Mouse (Mus musculus): Measurements from ENCODE around the gene Pla2g5. TPM values are rescaled to one million over a fixed set of nuclear protein-coding genes. Genes with fewer than 3 reads are reported as not detected.

The Pla2g5 gene
- total RNA-seq, 1 experiment from 2014 or later = not detected

- no peak for ATAC-seq (replicated peaks in 1 of 2; ENCODE audit: insufficient read depth in 1 of 2, low FRiP score in 2 of 2, low TSS enrichment in 1 of 2, low read depth in 1 of 2, poor library complexity in 2 of 2, severe bottlenecking in 2 of 2)
Measured at GRCm38 (mm10) chr4:138817736-138818135, 45.5 kb downstream of the Pla2g5 start.

GRCm38 (mm10) chr4:138816166-138816565 lies 47.1 kb downstream of the Pla2g5 start:
- no peak for ATAC-seq (replicated peaks in 1 of 2; ENCODE audit: insufficient read depth in 1 of 2, low FRiP score in 2 of 2, low TSS enrichment in 1 of 2, low read depth in 1 of 2, poor library complexity in 2 of 2, severe bottlenecking in 2 of 2)

DNA sequence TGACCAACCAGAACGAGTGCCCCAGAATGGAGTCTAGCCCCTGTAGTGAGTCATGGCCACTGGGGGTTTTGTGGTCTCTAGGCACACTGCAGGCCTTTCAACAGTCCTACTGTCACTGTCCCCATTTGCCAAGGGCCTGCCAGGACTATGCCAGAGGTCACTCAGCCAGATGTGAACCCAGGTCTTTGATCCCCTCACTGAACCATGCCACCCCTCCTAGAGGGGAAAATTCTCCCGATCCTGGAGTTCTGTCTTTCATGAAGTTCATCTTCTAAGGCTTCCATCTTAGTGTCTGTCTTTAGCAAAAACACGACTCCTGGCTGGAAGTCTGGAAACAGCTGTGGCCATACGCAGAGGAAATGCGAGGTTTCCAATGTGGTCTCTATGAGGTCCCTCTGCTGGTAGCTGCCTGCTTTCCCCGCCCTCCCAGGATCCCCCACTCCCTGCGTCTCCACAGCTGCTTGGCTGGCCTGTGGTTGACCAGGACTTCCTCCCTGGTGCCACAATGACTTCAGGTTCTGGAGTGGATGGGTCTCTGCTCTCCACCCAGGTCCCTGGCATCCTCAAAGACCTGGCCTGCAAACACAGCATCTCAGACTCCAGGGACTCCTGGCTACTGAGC lies 56.3 kb downstream of the Pla2g5 start:
- ATAC-seq (replicated peaks in 1 of 2; ENCODE audit: insufficient read depth in 1 of 2, low FRiP score in 2 of 2, low TSS enrichment in 1 of 2, low read depth in 1 of 2, poor library complexity in 2 of 2, severe bottlenecking in 2 of 2) = peak; percentile 79 to 88

- ATAC-seq (replicated peaks in 1 of 2; ENCODE audit: insufficient read depth in 1 of 2, low FRiP score in 2 of 2, low TSS enrichment in 1 of 2, low read depth in 1 of 2, poor library complexity in 2 of 2, severe bottlenecking in 2 of 2) = no peak
Measured at GRCm38 (mm10) chr4:138806160-138806559, 57.1 kb downstream of the Pla2g5 start.

GRCm38 (mm10) chr4:138805248-138805647 lies 58.0 kb downstream of the Pla2g5 start:
- ATAC-seq (replicated peaks in 1 of 2; ENCODE audit: insufficient read depth in 1 of 2, low FRiP score in 2 of 2, low TSS enrichment in 1 of 2, low read depth in 1 of 2, poor library complexity in 2 of 2, severe bottlenecking in 2 of 2) = no peak

DNA sequence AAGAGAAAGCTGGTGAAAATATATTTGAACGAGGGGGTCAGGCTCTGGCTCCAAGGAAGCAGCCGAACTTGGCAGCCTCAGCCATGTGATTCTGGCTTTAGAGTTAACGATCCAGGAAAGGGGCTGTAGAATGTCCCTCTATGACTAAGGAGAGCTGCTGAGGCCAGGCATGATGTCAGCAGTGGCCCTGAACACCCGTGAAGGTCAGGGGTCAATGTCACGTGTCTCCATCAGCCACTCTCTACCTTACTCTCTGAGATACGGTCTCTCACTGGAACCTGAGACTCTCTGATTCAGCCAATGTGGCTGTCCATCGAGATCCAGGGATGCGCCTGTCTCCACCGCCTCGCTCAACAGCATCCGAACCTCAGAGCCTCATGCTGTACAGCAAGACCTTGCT lies 60.4 kb downstream of the Pla2g5 start:
- no peak for ATAC-seq (replicated peaks in 1 of 2; ENCODE audit: insufficient read depth in 1 of 2, low FRiP score in 2 of 2, low TSS enrichment in 1 of 2, low read depth in 1 of 2, poor library complexity in 2 of 2, severe bottlenecking in 2 of 2)

- no peak for ATAC-seq (replicated peaks in 1 of 2; ENCODE audit: insufficient read depth in 1 of 2, low FRiP score in 2 of 2, low TSS enrichment in 1 of 2, low read depth in 1 of 2, poor library complexity in 2 of 2, severe bottlenecking in 2 of 2)
Measured at GRCm38 (mm10) chr4:138801631-138802030, 61.7 kb downstream of the Pla2g5 start.

GRCm38 (mm10) chr4:138800134-138800744 lies 63.0 kb downstream of the Pla2g5 start:
- ATAC-seq (replicated peaks in 1 of 2; ENCODE audit: insufficient read depth in 1 of 2, low FRiP score in 2 of 2, low TSS enrichment in 1 of 2, low read depth in 1 of 2, poor library complexity in 2 of 2, severe bottlenecking in 2 of 2) = no peak

DNA sequence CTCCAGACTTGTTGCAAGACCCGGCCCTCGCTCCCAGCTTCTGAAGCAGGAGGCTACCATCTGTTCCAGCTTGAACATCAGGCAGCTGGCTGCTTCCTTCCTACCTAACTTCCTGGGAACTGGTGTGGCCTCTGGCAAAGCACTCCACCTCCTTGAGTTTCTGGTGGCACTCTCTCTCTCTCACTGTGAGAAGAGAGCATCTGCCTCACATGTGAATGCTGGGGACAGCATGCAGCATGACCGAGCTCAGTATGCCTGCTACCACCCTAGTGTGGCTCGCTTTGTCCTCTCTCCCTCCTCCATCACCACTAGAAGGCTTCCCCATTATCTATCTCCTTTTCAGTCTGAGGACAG lies 66.1 kb downstream of the Pla2g5 start:
- no peak for ATAC-seq (replicated peaks in 1 of 2; ENCODE audit: insufficient read depth in 1 of 2, low FRiP score in 2 of 2, low TSS enrichment in 1 of 2, low read depth in 1 of 2, poor library complexity in 2 of 2, severe bottlenecking in 2 of 2)

DNA sequence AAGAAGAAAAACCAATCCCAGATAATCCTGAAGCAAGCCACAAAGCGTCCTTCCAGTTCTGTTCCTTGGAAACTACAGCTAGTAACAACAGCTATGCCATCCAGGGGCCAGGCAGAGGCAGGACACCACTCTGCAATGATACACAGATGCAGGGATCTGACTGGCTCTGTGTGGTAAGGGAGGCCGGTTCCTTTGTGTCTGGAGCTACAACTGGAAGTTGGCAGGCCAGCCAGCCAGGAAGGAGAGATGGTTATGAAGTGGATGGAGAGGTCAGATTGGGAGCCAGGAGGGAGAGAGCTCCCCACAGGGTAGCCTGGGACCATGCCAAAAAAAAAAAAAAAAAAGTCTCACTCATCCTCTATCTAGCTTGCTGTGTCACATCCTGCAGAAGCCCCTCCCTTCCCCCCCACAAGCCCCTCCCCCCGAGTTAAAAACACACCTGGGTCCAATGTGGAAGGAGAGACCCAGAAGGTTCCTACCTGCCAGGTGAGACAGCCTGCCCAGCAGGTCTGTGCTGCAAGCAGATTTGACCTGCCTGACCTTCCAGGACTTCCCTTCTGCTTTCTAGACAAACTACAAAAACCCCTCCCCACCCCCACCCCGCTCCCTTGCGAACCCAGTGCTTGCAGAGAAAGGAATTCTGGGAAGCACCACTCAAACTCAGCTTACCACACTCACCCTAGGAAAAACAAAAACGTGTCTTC lies 66.6 kb downstream of the Pla2g5 start:
- ATAC-seq (replicated peaks in 1 of 2; ENCODE audit: insufficient read depth in 1 of 2, low FRiP score in 2 of 2, low TSS enrichment in 1 of 2, low read depth in 1 of 2, poor library complexity in 2 of 2, severe bottlenecking in 2 of 2) = no peak

DNA sequence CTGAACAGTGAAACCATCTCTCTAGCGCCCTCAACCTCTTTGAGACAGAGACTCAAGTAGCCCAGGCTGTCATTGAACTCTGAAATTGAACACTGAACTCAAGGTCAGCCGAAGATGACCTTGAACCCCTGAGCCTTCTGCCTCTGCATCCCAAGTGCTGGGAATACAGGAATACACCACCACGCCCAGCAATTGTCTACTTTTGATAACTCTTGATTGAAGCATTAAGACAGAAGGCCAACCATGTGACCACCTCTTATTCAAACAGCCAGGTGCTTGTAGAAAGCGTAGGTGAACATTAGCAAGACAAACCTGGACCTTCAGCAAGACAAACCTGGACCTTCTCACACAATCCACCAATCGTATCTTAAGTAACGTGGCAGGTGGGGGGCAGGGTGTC lies 68.9 kb downstream of the Pla2g5 start:
- no peak for ATAC-seq (replicated peaks in 1 of 2; ENCODE audit: insufficient read depth in 1 of 2, low FRiP score in 2 of 2, low TSS enrichment in 1 of 2, low read depth in 1 of 2, poor library complexity in 2 of 2, severe bottlenecking in 2 of 2)

DNA sequence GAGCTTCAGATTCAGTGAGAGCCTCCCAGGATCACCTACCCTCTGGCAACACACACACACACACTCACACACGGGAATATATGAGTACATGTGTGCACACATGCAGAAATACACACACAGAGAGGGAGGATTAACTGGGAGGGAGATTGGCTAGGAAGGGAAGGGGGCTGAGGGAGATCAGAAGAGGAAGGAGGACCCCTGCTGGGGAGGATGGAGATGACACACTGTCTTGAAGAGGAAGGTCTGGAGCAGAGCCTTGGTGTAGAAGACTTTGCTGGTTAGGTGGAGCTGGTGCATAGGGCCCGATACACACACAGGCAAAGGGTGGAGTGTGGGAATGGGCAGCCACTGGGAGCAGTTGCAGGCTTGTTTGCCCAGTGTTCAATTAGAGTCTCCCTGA lies 70.0 kb downstream of the Pla2g5 start:
- ATAC-seq (replicated peaks in 1 of 2; ENCODE audit: insufficient read depth in 1 of 2, low FRiP score in 2 of 2, low TSS enrichment in 1 of 2, low read depth in 1 of 2, poor library complexity in 2 of 2, severe bottlenecking in 2 of 2) = no peak; a peak in 1 of 4 replicates

DNA sequence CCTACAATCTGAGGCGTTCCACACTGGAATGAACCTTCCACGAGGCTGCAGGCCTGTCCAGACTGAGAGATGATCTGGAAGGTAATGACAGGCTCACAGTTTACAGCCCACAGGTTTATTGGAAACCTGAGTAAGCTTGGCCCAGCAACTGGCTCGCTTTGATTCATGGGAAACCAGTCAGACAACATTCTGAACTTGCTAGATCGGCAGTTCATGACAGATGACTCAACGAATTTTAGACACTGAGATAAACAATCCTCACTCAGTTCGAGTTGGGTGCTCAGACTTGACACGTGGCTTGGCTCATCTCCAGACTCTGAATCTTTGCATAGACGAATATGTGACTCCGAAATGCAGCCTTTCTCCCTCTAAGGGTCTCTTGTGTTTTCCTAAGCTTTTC lies 70.7 kb downstream of the Pla2g5 start:
- no peak for ATAC-seq (replicated peaks in 1 of 2; ENCODE audit: insufficient read depth in 1 of 2, low FRiP score in 2 of 2, low TSS enrichment in 1 of 2, low read depth in 1 of 2, poor library complexity in 2 of 2, severe bottlenecking in 2 of 2)

DNA sequence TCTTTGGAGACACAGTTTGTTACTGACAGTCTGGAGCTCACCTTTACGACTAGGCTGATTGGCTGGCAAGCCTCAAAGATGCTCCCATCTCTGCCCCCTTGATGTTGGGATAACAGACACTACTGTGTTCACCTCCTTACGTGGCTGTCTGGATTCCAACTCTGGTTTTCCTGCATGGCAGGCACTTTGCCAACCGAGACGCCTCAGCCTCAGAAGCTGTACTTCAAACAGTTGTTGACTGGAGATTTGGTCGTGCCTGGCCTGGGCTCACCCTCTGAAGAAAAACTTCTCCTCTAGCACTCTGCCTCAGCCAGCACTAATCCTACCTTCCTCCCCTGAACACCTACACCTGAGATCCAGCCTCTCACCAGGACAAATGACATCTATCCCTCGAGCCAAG lies 71.8 kb downstream of the Pla2g5 start:
- no peak for ATAC-seq (replicated peaks in 1 of 2; ENCODE audit: insufficient read depth in 1 of 2, low FRiP score in 2 of 2, low TSS enrichment in 1 of 2, low read depth in 1 of 2, poor library complexity in 2 of 2, severe bottlenecking in 2 of 2)

- no peak for ATAC-seq (replicated peaks in 1 of 2; ENCODE audit: insufficient read depth in 1 of 2, low FRiP score in 2 of 2, low TSS enrichment in 1 of 2, low read depth in 1 of 2, poor library complexity in 2 of 2, severe bottlenecking in 2 of 2)
Measured at GRCm38 (mm10) chr4:138788381-138788780, 74.9 kb downstream of the Pla2g5 start.

GRCm38 (mm10) chr4:138786141-138786540 lies 77.1 kb downstream of the Pla2g5 start:
- ATAC-seq (replicated peaks in 1 of 2; ENCODE audit: insufficient read depth in 1 of 2, low FRiP score in 2 of 2, low TSS enrichment in 1 of 2, low read depth in 1 of 2, poor library complexity in 2 of 2, severe bottlenecking in 2 of 2) = 0 out of 4 replicates have a peak, but pooled peaks of 1 of the 2 experiments have one; percentile 36

- ATAC-seq (replicated peaks in 1 of 2; ENCODE audit: insufficient read depth in 1 of 2, low FRiP score in 2 of 2, low TSS enrichment in 1 of 2, low read depth in 1 of 2, poor library complexity in 2 of 2, severe bottlenecking in 2 of 2) = no peak
Measured at GRCm38 (mm10) chr4:138785721-138786120, 77.6 kb downstream of the Pla2g5 start.

GRCm38 (mm10) chr4:138782098-138782497 lies 81.2 kb downstream of the Pla2g5 start:
- ATAC-seq (replicated peaks in 1 of 2; ENCODE audit: insufficient read depth in 1 of 2, low FRiP score in 2 of 2, low TSS enrichment in 1 of 2, low read depth in 1 of 2, poor library complexity in 2 of 2, severe bottlenecking in 2 of 2) = no peak

- no peak for ATAC-seq (replicated peaks in 1 of 2; ENCODE audit: insufficient read depth in 1 of 2, low FRiP score in 2 of 2, low TSS enrichment in 1 of 2, low read depth in 1 of 2, poor library complexity in 2 of 2, severe bottlenecking in 2 of 2)
Measured at GRCm38 (mm10) chr4:138780300-138780699, 83.0 kb downstream of the Pla2g5 start.
